Mouse (Mus musculus) layer of hippocampus, postnatal 10 days (tissue): Measurements from ENCODE around the gene Akr1c13. TPM values are rescaled to one million over a fixed set of nuclear protein-coding genes. Genes with fewer than 3 reads are reported as not detected.

ENCODE experiments used
- DNase-seq, 2 experiments: peaks; one replicate each; pipeline ENCODE4 v3.0.0; 2021; ENCODE audit warnings: low spot score in 2 of 2
- total RNA-seq, 2 experiments: library from RNA; stranded (reverse); gene quantifications; 2 replicates each; pipeline ENCODE4 v1.2.3; 2021

Gene Akr1c13
- total RNA-seq, 2 experiments from 2014 or later, result 0.73 to 0.85 TPM

DNA sequence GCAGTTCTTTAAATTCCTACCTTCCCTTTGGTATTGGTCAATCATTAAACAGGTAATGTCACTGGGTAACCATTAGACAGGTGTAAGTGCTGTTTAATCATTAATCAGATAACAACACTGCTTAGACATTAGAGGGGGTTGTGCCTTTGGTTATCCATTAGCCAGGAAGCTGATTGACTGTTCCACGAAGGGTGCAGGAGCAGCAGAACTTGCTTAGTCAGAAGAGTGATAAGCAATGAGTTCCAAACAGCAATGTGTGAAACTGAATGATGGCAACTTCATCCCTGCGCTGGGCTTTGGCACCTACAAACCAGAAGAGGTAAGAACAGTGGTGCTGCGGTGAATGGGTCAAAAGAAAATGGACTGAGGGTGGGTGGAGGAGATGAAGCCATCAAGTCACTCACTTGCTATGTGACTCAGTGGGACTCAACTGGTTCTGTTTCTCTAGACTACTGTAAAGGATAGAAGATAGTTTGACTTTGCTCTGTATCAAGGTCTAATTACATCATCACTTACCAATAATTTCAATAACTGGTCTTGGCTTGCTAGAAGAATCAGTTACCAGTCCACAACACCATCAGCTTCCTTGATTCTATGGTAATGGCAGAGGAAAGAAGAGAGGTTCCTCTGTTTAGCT lies 42.7 kb downstream of the Akr1c13 start:
- DNase-seq, result no peak

DNA sequence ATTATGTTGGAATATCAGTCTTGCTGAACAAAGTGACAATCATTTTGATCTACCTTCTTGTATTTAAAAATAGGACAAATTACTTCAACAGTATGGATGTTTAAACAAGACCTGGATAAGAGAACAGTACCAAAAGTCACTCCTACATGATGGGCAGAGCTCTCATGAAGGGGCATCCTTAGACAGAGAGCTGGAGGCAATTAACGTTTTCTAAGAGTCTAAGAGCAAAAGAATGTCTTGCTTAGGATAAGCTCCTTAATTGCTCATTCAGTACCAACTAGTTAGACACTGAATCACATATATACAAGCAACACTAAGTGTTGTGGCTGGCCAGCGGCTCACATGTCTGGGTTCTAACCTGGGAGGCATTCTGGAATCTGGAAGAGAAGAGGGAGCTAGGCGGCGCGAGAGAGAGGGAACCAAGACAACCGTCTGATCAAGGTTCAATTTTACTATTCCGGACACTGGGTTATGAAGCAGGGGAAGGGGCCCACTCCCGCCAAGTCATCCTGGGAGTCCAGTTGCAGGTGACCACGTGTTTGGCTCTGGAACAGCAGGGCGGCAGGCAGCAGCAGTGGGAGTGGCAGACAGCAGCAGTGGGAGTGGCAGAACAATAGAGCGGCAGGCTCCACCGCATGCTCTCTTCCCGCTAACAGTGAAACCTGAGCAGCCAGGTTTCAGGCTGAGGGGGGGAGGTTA lies 54.1 kb downstream of the Akr1c13 start:
- peak; percentile 5 to 16 for DNase-seq

DNA sequence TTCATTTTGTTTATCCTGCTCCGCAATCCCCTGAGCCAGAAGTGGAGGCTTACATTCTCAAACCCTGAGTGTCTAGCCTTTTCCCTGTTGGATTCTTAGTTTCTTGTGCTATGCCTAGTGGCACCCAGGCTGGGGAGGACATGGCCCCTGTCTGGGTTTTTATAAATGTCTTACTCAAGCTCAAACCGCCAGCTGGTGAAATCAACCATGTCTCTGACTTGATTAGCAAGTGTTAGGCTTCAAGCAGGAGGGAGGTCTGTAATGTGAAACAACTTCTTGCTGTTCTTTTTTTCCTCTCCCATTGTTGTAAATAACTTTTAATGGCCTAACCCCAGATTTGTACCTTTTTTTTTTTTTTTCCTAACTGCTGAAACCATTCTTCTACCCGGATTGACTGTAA lies 58.4 kb downstream of the Akr1c13 start:
- no peak for DNase-seq

Other genes with a start within 250 kb of the Akr1c13 start
- not detected for gene Ucn3, start 245.8 kb upstream of the Akr1c13 start, total RNA-seq
- gene Akr1c14, start 142.1 kb upstream of the Akr1c13 start, total RNA-seq, result 1 to 10 TPM; 1.5 to 2.5 TPM
- 1 to 10 TPM; 1.4 to 1.8 TPM for gene Akr1c18, start 40.5 kb upstream of the Akr1c13 start, total RNA-seq
- gene Akr1c19, start 37.5 kb downstream of the Akr1c13 start, total RNA-seq, result under 1 TPM; 0.37 to 0.80 TPM
- gene Akr1c12, start 88.3 kb downstream of the Akr1c13 start, total RNA-seq, result not detected
- gene Akr1c6, start 243.2 kb downstream of the Akr1c13 start, total RNA-seq, result not detected